Mouse (Mus musculus) ES-E14 (cell line): ENCODE data around the gene Lpin3.

Experiments
- CHD2 ChIP-seq: IDR thresholded peaks from 2 replicates; pipeline ENCODE4 v1.6.1; 2014; ENCODE audit warnings: mild to moderate bottlenecking, low read depth, low read length, inconsistent platforms
- MAFK ChIP-seq: IDR thresholded peaks from 2 replicates; pipeline ENCODE4 v1.6.1; 2014; ENCODE audit warnings: mild to moderate bottlenecking, low read depth, low read length, inconsistent platforms; ENCODE audit not compliant: insufficient read depth
- ZNF384 ChIP-seq: IDR thresholded peaks from 2 replicates; pipeline ENCODE4 v1.6.1; 2012; ENCODE audit warnings: low read depth, low read length, inconsistent platforms

GRCm38 (mm10) chr2:160860363-160860762 is 20.1 kb upstream of the Lpin3 start:
- TF ChIP-seq ZNF384 (no peak), CHD2 (no peak), MAFK (no peak)
